Mouse (Mus musculus) R1 (cell line): ENCODE measurements around the gene Deaf1.
A peak's percentile ranks its signal among the peaks of the same experiment; 100 is the strongest.
"Not testable (repeated sequence)": the region's sequence is repeated elsewhere in the genome, so short reads cannot be mapped to it uniquely, and the experiment has no call there.

Experiments used
- DNase-seq: peaks from one replicate; pipeline ENCODE4 v3.0.0-alpha.2; 2018; ENCODE audit warnings: low read depth, low spot score

Deaf1 gene

GRCm38 (mm10) chr7:141264761-141265410 lies 62.6 kb downstream of the Deaf1 start:
- DNase-seq = peak; percentile 39

DNA sequence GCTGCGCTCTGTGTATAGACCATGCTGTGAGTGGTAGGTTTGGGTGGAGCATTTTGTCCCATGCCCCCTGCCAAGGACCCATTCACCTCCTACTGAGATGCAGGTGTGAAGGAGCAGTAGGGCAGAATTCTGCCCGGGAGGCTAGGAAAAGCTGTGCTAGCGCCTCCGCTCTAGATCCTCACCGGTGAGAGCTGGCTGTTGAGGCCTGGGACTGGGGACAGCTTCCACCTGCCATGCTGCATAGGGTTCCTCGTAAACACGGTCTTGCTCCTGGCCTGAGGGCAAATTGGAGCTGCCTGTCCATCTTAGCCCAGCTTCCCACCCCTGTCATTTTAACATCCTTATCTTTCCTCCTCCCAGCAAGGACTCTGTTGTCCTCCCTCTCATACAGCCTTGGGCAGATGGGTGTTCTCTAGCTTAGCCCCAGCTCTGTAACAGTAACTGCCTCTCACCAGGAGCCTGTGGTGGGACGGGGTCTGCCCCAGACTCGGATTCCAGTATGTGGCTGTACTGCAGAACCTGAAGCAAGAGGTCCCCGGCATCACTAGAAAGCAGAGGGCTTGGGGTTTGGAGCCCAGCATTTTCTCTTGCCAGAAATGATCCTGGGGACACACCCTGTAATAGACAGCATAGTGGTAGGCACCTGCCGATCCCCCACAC lies 63.3 kb downstream of the Deaf1 start:
- no peak for DNase-seq

GRCm38 (mm10) chr7:141263640-141264039 lies 63.9 kb downstream of the Deaf1 start:
- peak; percentile 21 for DNase-seq

GRCm38 (mm10) chr7:141261480-141261879 lies 66.0 kb downstream of the Deaf1 start:
- no peak for DNase-seq

DNA sequence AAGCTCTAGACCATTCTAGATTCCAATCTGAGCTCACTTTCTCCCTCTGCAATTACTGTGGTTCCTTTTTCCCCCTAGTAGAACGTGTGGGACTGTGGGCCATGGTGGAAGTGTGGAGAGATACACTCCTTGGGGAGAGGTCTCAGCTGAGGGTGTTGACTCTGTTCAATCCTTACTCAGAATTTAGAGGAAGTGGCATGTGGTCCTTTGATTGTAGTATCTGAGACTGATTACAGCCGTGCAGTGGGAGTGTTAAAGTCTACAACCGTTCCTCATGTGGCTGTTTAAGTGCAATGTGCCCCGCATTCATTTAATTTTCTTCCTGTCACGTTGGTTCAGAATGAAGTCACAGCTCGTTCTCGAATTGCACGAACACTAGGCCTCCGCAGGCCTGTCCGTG lies 71.3 kb downstream of the Deaf1 start:
- DNase-seq = no peak

DNA sequence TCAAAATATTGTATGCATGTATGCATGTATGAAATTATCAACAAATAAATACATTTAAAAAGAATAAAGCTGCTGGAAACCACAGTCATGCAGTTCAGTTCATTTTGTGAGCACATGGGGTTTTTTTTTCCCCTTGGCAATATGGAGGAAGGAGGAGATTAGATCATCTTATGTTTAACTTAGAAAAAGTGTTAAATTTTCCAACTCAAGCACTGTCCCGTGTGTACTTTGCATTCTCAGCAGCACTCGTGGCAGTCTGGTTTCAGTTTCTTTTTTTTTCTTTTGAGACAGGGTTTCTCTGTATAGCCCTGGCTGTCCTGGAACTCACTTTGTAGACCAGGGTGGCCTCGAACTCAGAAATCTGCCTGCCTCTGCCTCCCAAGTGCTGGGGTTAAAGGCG lies 77.0 kb downstream of the Deaf1 start:
- not testable (repeated sequence) for DNase-seq
